Mouse (Mus musculus) embryonic facial prominence, embryonic 14.5 days (tissue): ENCODE data around the gene Rictor. TPM values are rescaled to one million over a fixed set of nuclear protein-coding genes. Genes with fewer than 3 reads are reported as not detected.
"Not testable (repeated sequence)": the region's sequence is repeated elsewhere in the genome, so short reads cannot be mapped to it uniquely, and the experiment has no call there.

Source experiments
- ATAC-seq: fragments of 200-750 bp; cut with Nextera tagmentation; 2 replicates; pipeline ENCODE4 v1.8.0; 2017; ENCODE audit warnings: low read depth, moderate number of reproducible peaks, moderate TSS enrichment
- DNase-seq: peaks from one replicate; pipeline ENCODE4 v3.0.0-alpha.2; 2015; ENCODE audit warnings: low spot score
- H3K27ac ChIP-seq: fragments of 300-500 bp; sonication (generic); replicated peaks from 2 replicates; pipeline ENCODE4 v1.5.1; 2014; ENCODE audit warnings: low read depth, mild to moderate bottlenecking, low read length, moderate library complexity
- H3K27me3 ChIP-seq: fragments of 300-500 bp; sonication (generic); replicated peaks from 2 replicates; pipeline ENCODE4 v1.6.1; 2014; ENCODE audit warnings: low read length; ENCODE audit not compliant: control insufficient read depth, insufficient read depth
- H3K36me3 ChIP-seq: fragments of 300-500 bp; sonication (generic); 2 replicates; pipeline ENCODE4 v1.6.1; 2014; ENCODE audit warnings: low read length, mixed read lengths; ENCODE audit not compliant: control insufficient read depth, insufficient read depth
- H3K4me1 ChIP-seq: fragments of 300-500 bp; sonication (generic); 2 replicates; pipeline ENCODE4 v1.6.1; 2014; ENCODE audit warnings: antibody characterized with exemption, low read length; ENCODE audit not compliant: control insufficient read depth, insufficient read depth
- H3K4me2 ChIP-seq: fragments of 300-500 bp; sonication (generic); 2 replicates; pipeline ENCODE4 v1.6.1; 2014; ENCODE audit warnings: low read depth, mild to moderate bottlenecking, low read length, moderate library complexity, mixed read lengths
- H3K4me3 ChIP-seq: fragments of 300-500 bp; sonication (generic); 2 replicates; pipeline ENCODE4 v1.5.1; 2014; ENCODE audit warnings: low read depth, mild to moderate bottlenecking, low read length
- H3K9ac ChIP-seq: fragments of 300-500 bp; sonication (generic); 2 replicates; pipeline ENCODE4 v1.6.1; 2014; ENCODE audit warnings: low read depth, mild to moderate bottlenecking, low read length, moderate library complexity, mixed read lengths
- H3K9me3 ChIP-seq: fragments of 300-500 bp; sonication (generic); 2 replicates; pipeline ENCODE4 v1.6.1; 2016; ENCODE audit warnings: low read length; ENCODE audit not compliant: control insufficient read depth
- WGBS: fragments of 180-500 bp; shearing (Covaris S2); extraction: QIAGEN DNeasy Blood & Tissue Kit; methylation state at CpG from one replicate; pipeline ENCODE4 v1.1.7; 2014; 5-methylcytosine and 5-hydroxymethylcytosine counted together
- polyA plus RNA-seq: library from polyadenylated mRNA; unstranded; fragments of >200 nt; fragmentation: Nextera tagmentation; extraction: Ambion mirVana; gene quantifications from 2 replicates; pipeline ENCODE4 v1.2.1, GENCODE M21; 2014

Gene Rictor
- polyA plus RNA-seq, 1 experiment from 2014 or later: 32.1 TPM

- not testable (repeated sequence) for H3K4me3 ChIP-seq, H3K4me2 ChIP-seq, H3K9me3 ChIP-seq, H3K27ac ChIP-seq, H3K9ac ChIP-seq, ATAC-seq, H3K4me1 ChIP-seq, DNase-seq, H3K27me3 ChIP-seq
- H3K36me3 ChIP-seq: peaks cover 43% of the 10 kb centered on the region
- 99% methylated on average over 8 of the region's 8 CpGs for WGBS
These were observed 93.0 kb downstream of the Rictor start for GRCm38 (mm10) chr15:6801212-6801611.

GRCm38 (mm10) chr15:6815807-6816206 lies 107.6 kb downstream of the Rictor start:
- Histone ChIP-seq H3K36me3 (no peaks in the 10 kb centered on the region), H3K27me3 (no peaks in the 10 kb centered on the region), H3K27ac (no peak overlapping the region), H3K4me3 (no peak overlapping the region), H3K9me3 (peaks cover 15% of the 10 kb centered on the region; the same call in 1 of the 2 replicates), H3K4me1 (no peaks in the 10 kb centered on the region), H3K9ac (no peak overlapping the region), H3K4me2 (no peak overlapping the region; the same call in 1 of the 2 replicates)
- ATAC-seq (no peak), DNase-seq (peak; percentile 42)
- WGBS: 62% methylated on average over 4 of the region's 4 CpGs

- DNase-seq: peak; percentile 48
- Histone ChIP-seq H3K9ac (no peak overlapping the region), H3K9me3 (no peaks in the 10 kb centered on the region), H3K36me3 (no peaks in the 10 kb centered on the region), H3K4me1 (no peaks in the 10 kb centered on the region), H3K27ac (no peak overlapping the region), H3K27me3 (no peaks in the 10 kb centered on the region), H3K4me2 (no peak overlapping the region), H3K4me3 (no peak overlapping the region)
- whole genome bisulfite sequencing: 54% methylated on average over 4 of the region's 4 CpGs
- no peak for ATAC-seq
These were observed 132.0 kb downstream of the Rictor start for GRCm38 (mm10) chr15:6840199-6840598.

- 64% methylated on average over 1 of the region's 1 CpGs for WGBS
- H3K4me3 ChIP-seq: no peak overlapping the region
- H3K27me3 ChIP-seq: no peaks in the 10 kb centered on the region
- no peak overlapping the region for H3K9ac ChIP-seq
- H3K36me3 ChIP-seq: no peaks in the 10 kb centered on the region
- DNase-seq (no peak), ATAC-seq (no peak)
- no peaks in the 10 kb centered on the region for H3K9me3 ChIP-seq
- no peak overlapping the region for H3K4me2 ChIP-seq
- H3K27ac ChIP-seq: no peak overlapping the region
- no peaks in the 10 kb centered on the region for H3K4me1 ChIP-seq
These were observed 141.7 kb downstream of the Rictor start for GRCm38 (mm10) chr15:6849851-6850250.

Other genes with a start within 250 kb of the Rictor start
- 7.5 and 11.0 TPM in 2 replicates for gene Fyb, start 185.5 kb upstream of the Rictor start, polyA plus RNA-seq
- 1.5 and 1.9 TPM in 2 replicates for gene Osmr, start 166.6 kb downstream of the Rictor start, polyA plus RNA-seq